Mouse (Mus musculus) forebrain, embryonic 15.5 days (tissue): Measurements from ENCODE around the gene Crocc2. TPM values are rescaled to one million over a fixed set of nuclear protein-coding genes. Genes with fewer than 3 reads are reported as not detected.

Experiments
- ATAC-seq: fragments of 200-750 bp; cut with Nextera tagmentation; replicated peaks from 2 replicates; pipeline ENCODE4 v1.8.0; 2017; ENCODE audit warnings: mild to moderate bottlenecking, moderate TSS enrichment, moderate library complexity
- H3K27ac ChIP-seq: fragments of 300-500 bp; sonication (generic); replicated peaks from 2 replicates; pipeline ENCODE4 v1.5.1; 2015; ENCODE audit warnings: mild to moderate bottlenecking, inconsistent platforms
- H3K27me3 ChIP-seq: fragments of 300-500 bp; sonication (generic); 2 replicates; pipeline ENCODE4 v1.6.1; 2015; ENCODE audit warnings: inconsistent platforms
- H3K36me3 ChIP-seq: fragments of 300-500 bp; sonication (generic); 2 replicates; pipeline ENCODE4 v1.6.1; 2015; ENCODE audit warnings: mild to moderate bottlenecking, inconsistent platforms
- H3K4me1 ChIP-seq: fragments of 300-500 bp; sonication (generic); 2 replicates; pipeline ENCODE4 v1.6.1; 2015; ENCODE audit warnings: inconsistent platforms
- H3K4me2 ChIP-seq: fragments of 300-500 bp; sonication (generic); replicated peaks from 2 replicates; pipeline ENCODE4 v1.6.1; 2015; ENCODE audit warnings: mild to moderate bottlenecking, inconsistent platforms
- H3K4me3 ChIP-seq: fragments of 300-500 bp; sonication (generic); 2 replicates; pipeline ENCODE4 v1.5.1; 2015; ENCODE audit warnings: mild to moderate bottlenecking, inconsistent platforms
- H3K9ac ChIP-seq: fragments of 300-500 bp; sonication (generic); replicated peaks from 2 replicates; pipeline ENCODE4 v1.6.1; 2015; ENCODE audit warnings: mild to moderate bottlenecking, inconsistent platforms
- H3K9me3 ChIP-seq: fragments of 300-500 bp; sonication (generic); 2 replicates; pipeline ENCODE4 v1.6.1; 2016; ENCODE audit warnings: inconsistent platforms
- WGBS: fragments of 180-500 bp; shearing (Covaris S2); methylation state at CpG from one replicate; pipeline ENCODE4 v1.1.7; 2015; ENCODE audit warnings: mixed read lengths; 5-methylcytosine and 5-hydroxymethylcytosine counted together
- polyA plus RNA-seq: library from polyadenylated mRNA; unstranded; fragments of >200 nt; fragmentation: Nextera tagmentation; extraction: Ambion mirVana; gene quantifications from 2 replicates; pipeline ENCODE4 v1.2.1, GENCODE M21; 2015

The Crocc2 gene
- polyA plus RNA-seq = 0.17 and 0.38 TPM in 2 replicates

DNA sequence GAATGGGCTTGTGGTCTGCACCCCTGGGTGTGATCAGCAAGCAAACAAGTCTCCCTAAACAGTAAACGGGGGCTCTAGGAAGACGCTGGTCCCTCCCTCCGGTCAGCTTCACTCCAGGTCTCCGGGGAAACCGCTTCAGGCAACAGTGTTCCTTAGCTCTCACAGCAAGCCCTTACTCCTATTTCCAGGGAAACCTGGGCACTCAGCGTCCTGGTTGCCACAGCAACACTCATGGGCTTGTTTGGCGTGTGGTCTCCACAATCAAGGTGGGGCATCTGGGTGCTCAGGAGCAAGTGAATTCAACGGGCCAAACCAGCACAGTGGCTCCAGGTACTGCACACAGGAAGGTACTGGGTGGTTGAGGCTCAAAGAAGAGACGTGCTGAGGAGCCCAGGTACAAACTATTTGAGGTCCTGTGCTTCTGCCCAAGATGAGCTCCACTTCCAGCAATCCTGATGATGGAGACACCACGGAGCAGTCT is at the start of gene Crocc2:
TSS of gene Crocc2 (plus strand) at position 431 of the 481 bp plus-strand sequence.
- H3K4me3 ChIP-seq = no peak within 1 kb of the TSS
- H3K36me3 ChIP-seq = no peaks in the 10 kb centered on the region
- 0 out of 2 replicates have a peak, but pooled peaks have one; percentile 19 for ATAC-seq
- H3K9ac ChIP-seq = no peak within 1 kb of the TSS
- H3K4me1 ChIP-seq = no peaks in the 10 kb centered on the region
- H3K27me3 ChIP-seq = no peaks in the 10 kb centered on the region
- H3K4me2 ChIP-seq = no peak within 1 kb of the TSS
- 31% methylated on average over 10 of the region's 10 CpGs for WGBS
- H3K9me3 ChIP-seq = no peaks in the 10 kb centered on the region
- no peak within 1 kb of the TSS for H3K27ac ChIP-seq

DNA sequence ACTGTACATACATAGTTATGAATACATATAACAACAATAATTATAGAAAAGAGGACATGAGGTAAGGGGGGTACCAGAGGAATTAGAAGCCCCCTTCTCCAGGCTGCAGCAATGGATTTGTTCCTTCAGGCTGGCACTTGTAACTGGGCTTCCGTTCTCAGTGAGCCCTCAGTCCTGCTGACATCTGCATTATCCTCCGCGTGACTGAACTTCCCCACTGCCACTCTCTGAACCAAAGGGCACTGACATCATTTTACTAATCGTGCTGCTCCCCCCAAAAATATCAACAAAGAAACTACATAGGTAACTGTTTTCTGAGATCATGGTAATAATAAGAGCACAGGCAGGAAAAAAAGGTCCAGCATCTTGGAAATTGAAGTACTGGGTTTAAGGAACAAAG is 49.7 kb upstream of the Crocc2 start:
- no peak overlapping the region for H3K9ac ChIP-seq
- H3K27me3 ChIP-seq = no peaks in the 10 kb centered on the region
- no peak overlapping the region for H3K4me3 ChIP-seq
- no peaks in the 10 kb centered on the region for H3K9me3 ChIP-seq
- H3K4me2 ChIP-seq = no peak overlapping the region
- H3K36me3 ChIP-seq = no peaks in the 10 kb centered on the region
- ATAC-seq = no peak
- 23% methylated on average over 4 of the region's 4 CpGs for WGBS
- H3K27ac ChIP-seq = no peak overlapping the region
- H3K4me1 ChIP-seq = peaks cover 11% of the 10 kb centered on the region

DNA sequence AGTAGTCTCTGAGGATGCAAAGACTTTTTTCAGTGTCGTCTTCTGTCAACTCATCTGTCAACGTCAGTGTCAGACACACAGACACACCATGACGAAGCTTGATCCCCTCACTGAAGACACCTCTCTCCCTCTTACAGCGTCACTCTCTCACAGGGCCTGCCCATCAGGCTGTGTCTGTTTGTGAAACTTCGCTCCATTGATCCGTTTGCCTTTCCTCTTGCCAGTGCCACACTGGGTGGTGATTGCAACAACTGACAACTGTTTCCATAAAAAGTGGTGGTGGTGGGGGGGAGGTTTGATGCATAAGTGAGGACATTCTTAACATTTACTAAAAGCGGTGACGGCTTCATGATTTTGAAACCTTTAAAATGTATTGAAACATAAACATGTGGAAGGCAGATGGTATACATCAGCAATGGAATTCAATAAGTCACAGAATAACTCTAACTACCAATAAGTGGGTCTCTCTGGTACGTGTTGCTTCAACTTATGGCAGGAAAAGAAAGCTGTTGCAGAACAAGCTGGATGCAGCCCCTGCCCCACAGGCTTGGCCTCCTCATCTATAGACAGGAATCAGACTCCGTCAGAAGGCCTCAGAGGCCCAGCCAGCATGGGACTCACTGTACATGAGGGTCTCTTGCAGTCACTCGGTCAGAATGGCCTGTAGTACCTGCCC is 45.2 kb upstream of the Crocc2 start:
- ATAC-seq = no peak
- Histone ChIP-seq H3K9ac (no peak overlapping the region), H3K4me3 (no peak overlapping the region), H3K9me3 (no peaks in the 10 kb centered on the region), H3K4me2 (no peak overlapping the region), H3K36me3 (no peaks in the 10 kb centered on the region), H3K27me3 (no peaks in the 10 kb centered on the region), H3K27ac (no peak overlapping the region), H3K4me1 (no peaks in the 10 kb centered on the region)
- WGBS = 84% methylated on average over 11 of the region's 11 CpGs

- WGBS = 86% methylated on average over 8 of the region's 8 CpGs
- Histone ChIP-seq H3K27me3 (no peaks in the 10 kb centered on the region), H3K4me1 (no peaks in the 10 kb centered on the region), H3K4me2 (no peak overlapping the region), H3K27ac (no peak overlapping the region), H3K36me3 (no peaks in the 10 kb centered on the region), H3K9me3 (no peaks in the 10 kb centered on the region), H3K9ac (no peak overlapping the region), H3K4me3 (no peak overlapping the region)
- ATAC-seq = no peak
Measured at GRCm38 (mm10) chr1:93124066-93124465, 44.5 kb upstream of the Crocc2 start.

- Histone ChIP-seq H3K4me3 (no peak overlapping the region), H3K4me1 (no peaks in the 10 kb centered on the region), H3K4me2 (no peak overlapping the region), H3K9me3 (no peaks in the 10 kb centered on the region), H3K27ac (no peak overlapping the region), H3K27me3 (no peaks in the 10 kb centered on the region), H3K36me3 (no peaks in the 10 kb centered on the region), H3K9ac (no peak overlapping the region)
- ATAC-seq = no peak
- 71% methylated on average over 5 of the region's 5 CpGs for WGBS
Measured at GRCm38 (mm10) chr1:93125256-93125655, 43.3 kb upstream of the Crocc2 start.

GRCm38 (mm10) chr1:93128209-93128608 is 40.3 kb upstream of the Crocc2 start:
- Histone ChIP-seq H3K4me2 (no peak overlapping the region), H3K9ac (no peak overlapping the region), H3K9me3 (no peaks in the 10 kb centered on the region), H3K36me3 (no peaks in the 10 kb centered on the region), H3K4me1 (no peaks in the 10 kb centered on the region), H3K4me3 (no peak overlapping the region), H3K27ac (no peak overlapping the region), H3K27me3 (no peaks in the 10 kb centered on the region)
- ATAC-seq = no peak
- 89% methylated on average over 8 of the region's 8 CpGs for WGBS

- Histone ChIP-seq H3K27ac (no peak overlapping the region), H3K27me3 (no peaks in the 10 kb centered on the region), H3K4me1 (no peaks in the 10 kb centered on the region), H3K9me3 (no peaks in the 10 kb centered on the region), H3K4me3 (no peak overlapping the region), H3K36me3 (no peaks in the 10 kb centered on the region), H3K4me2 (no peak overlapping the region), H3K9ac (no peak overlapping the region)
- ATAC-seq = no peak
- WGBS = 24% methylated on average over 6 of the region's 6 CpGs
Measured at GRCm38 (mm10) chr1:93128710-93129349, 39.7 kb upstream of the Crocc2 start.

GRCm38 (mm10) chr1:93130242-93130983 is 38.1 kb upstream of the Crocc2 start:
- Histone ChIP-seq H3K4me3 (no peak overlapping the region), H3K27ac (no peak overlapping the region), H3K9ac (no peak overlapping the region), H3K4me1 (no peaks in the 10 kb centered on the region), H3K27me3 (no peaks in the 10 kb centered on the region), H3K36me3 (no peaks in the 10 kb centered on the region), H3K4me2 (no peak overlapping the region), H3K9me3 (no peaks in the 10 kb centered on the region)
- WGBS = 71% methylated on average over 10 of the region's 10 CpGs
- no peak for ATAC-seq

GRCm38 (mm10) chr1:93132676-93133075 is 35.8 kb upstream of the Crocc2 start:
- Histone ChIP-seq H3K27ac (no peak overlapping the region), H3K4me3 (no peak overlapping the region), H3K27me3 (no peaks in the 10 kb centered on the region), H3K4me1 (no peaks in the 10 kb centered on the region), H3K9me3 (no peaks in the 10 kb centered on the region), H3K9ac (no peak overlapping the region), H3K36me3 (no peaks in the 10 kb centered on the region), H3K4me2 (no peak overlapping the region)
- WGBS = 69% methylated on average over 8 of the region's 8 CpGs
- ATAC-seq = no peak

GRCm38 (mm10) chr1:93135036-93135526 is 33.4 kb upstream of the Crocc2 start, which contains the start of gene Agxt:
TSS of gene Agxt (plus strand) at chr1:93135240.
- 92% methylated on average over 12 of the region's 12 CpGs for WGBS
- H3K27ac ChIP-seq = no peak within 1 kb of the TSS
- no peak within 1 kb of the TSS for H3K9ac ChIP-seq
- H3K4me1 ChIP-seq = no peaks in the 10 kb centered on the region
- no peaks in the 10 kb centered on the region for H3K9me3 ChIP-seq
- H3K4me3 ChIP-seq = no peak within 1 kb of the TSS
- H3K27me3 ChIP-seq = no peaks in the 10 kb centered on the region
- no peaks in the 10 kb centered on the region for H3K36me3 ChIP-seq
- ATAC-seq = no peak
- no peak within 1 kb of the TSS for H3K4me2 ChIP-seq

DNA sequence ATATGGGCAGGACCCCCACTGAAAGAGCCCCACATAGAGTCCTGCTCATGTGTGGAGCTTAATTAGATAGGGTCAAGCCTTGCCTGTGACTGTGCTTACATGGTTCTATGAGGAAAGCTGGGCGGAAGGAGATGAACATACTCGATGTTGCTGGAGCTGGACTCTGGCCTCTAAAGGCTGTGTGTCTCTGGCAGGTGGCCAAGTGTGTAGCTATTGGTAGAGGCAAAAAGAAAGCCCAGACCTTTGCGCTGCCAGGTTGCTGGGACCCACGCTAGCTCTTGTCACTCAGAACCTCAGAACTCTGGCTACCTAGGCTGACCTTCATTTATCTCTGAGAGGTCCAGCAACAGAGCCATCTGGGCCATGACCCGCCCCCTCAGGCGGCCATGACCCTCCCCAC is 30.0 kb upstream of the Crocc2 start:
- H3K4me3 ChIP-seq = no peak overlapping the region
- H3K27ac ChIP-seq = no peak overlapping the region
- no peaks in the 10 kb centered on the region for H3K9me3 ChIP-seq
- H3K27me3 ChIP-seq = no peaks in the 10 kb centered on the region
- no peaks in the 10 kb centered on the region for H3K4me1 ChIP-seq
- H3K9ac ChIP-seq = no peak overlapping the region
- no peaks in the 10 kb centered on the region for H3K36me3 ChIP-seq
- 65% methylated on average over 6 of the region's 6 CpGs for WGBS
- H3K4me2 ChIP-seq = no peak overlapping the region
- no peak for ATAC-seq

GRCm38 (mm10) chr1:93139713-93140112 is 28.8 kb upstream of the Crocc2 start:
- ATAC-seq = no peak
- H3K27ac ChIP-seq = no peak overlapping the region
- WGBS = 88% methylated on average over 7 of the region's 7 CpGs
- no peaks in the 10 kb centered on the region for H3K27me3 ChIP-seq
- no peak overlapping the region for H3K4me2 ChIP-seq
- no peaks in the 10 kb centered on the region for H3K4me1 ChIP-seq
- no peak overlapping the region for H3K9ac ChIP-seq
- no peaks in the 10 kb centered on the region for H3K36me3 ChIP-seq
- no peaks in the 10 kb centered on the region for H3K9me3 ChIP-seq
- no peak overlapping the region for H3K4me3 ChIP-seq
